In the genomic region with DNA sequence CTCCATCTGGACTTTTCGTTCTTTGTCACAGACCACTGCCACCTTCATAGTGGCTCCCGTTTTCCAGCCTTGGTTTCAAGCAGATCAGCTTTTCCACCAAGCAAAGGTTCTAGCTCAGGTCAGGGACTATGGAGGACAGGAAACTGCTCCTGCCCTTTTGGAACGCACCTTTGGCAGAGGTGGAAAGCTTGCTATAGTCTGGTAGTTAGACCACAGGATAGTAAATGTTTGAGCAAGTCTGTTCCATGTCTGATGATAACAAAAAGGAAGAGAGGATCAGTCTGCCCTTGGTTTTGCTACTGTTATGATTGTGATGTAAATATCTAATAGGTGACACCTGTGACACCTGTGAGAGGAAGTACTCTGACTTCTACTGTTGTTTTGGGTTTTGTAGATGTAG, we compare ENCODE assay signal across 29 mouse cellular contexts. TPM values are rescaled to one million over a fixed set of nuclear protein-coding genes. Genes with fewer than 3 reads are reported as not detected.
"Had no signal": no experiment of that assay in that cellular context is flagged by ENCODE, and none has a peak within 500 bp of the region (broad histone marks: within the 10 kb centered on the region; RNA-seq: fewer than 3 reads in every experiment).

No protein-coding gene starts in this region.

- H3K36me3 ChIP-seq: heart, embryonic 10.5 days; heart, embryonic 12.5 days; hindbrain, embryonic 13.5 days; hindbrain, embryonic 15.5 days; intestine, embryonic 15.5 days; limb, embryonic 10.5 days; limb, embryonic 12.5 days; liver, embryonic 13.5 days had no signal

- H3K9ac ChIP-seq: heart, embryonic 12.5 days; hindbrain, embryonic 13.5 days; hindbrain, embryonic 15.5 days; intestine, embryonic 15.5 days; limb, embryonic 12.5 days; liver, embryonic 13.5 days had no signal

- H3K4me2 ChIP-seq: heart, embryonic 12.5 days; hindbrain, embryonic 13.5 days; hindbrain, embryonic 15.5 days; intestine, embryonic 15.5 days; limb, embryonic 12.5 days; liver, embryonic 11.5 days; liver, embryonic 13.5 days had no signal

- H3K27ac ChIP-seq: heart, embryonic 10.5 days; hindbrain, embryonic 13.5 days; hindbrain, embryonic 15.5 days; hindbrain, postnatal 0 days; intestine, embryonic 15.5 days; layer of hippocampus, adult 2 months; left cerebral cortex, adult 2 months; limb, embryonic 10.5 days; limb, embryonic 12.5 days; liver, embryonic 13.5 days had no signal

- DNase-seq: gastrocnemius, postnatal 14 days; gastrocnemius, postnatal 36 days; heart, adult 18-20 months; heart, postnatal 14 days; heart, postnatal 36 days; kidney, adult 18-20 months; kidney, adult 8-10 months; kidney, postnatal 10 days; kidney, postnatal 25 days; kidney, postnatal 4 days; liver; liver, embryonic 13.5 days had no signal

- H3K27me3 ChIP-seq: heart, embryonic 12.5 days; hindbrain, embryonic 13.5 days; hindbrain, embryonic 15.5 days; intestine, embryonic 15.5 days; limb, embryonic 12.5 days; liver, embryonic 13.5 days had no signal

- H3K4me1 ChIP-seq: hindbrain, embryonic 13.5 days; hindbrain, embryonic 15.5 days; intestine, embryonic 15.5 days had no signal

- H3K4me3 ChIP-seq: heart, embryonic 10.5 days; heart, embryonic 12.5 days; hindbrain, embryonic 13.5 days; hindbrain, embryonic 15.5 days; intestine, embryonic 15.5 days; layer of hippocampus, adult 2 months; left cerebral cortex, adult 2 months; limb, embryonic 10.5 days; limb, embryonic 12.5 days; liver, embryonic 13.5 days had no signal

- H3K9me3 ChIP-seq: heart, embryonic 10.5 days; heart, embryonic 12.5 days; hindbrain, embryonic 13.5 days; hindbrain, embryonic 15.5 days; intestine, embryonic 15.5 days; limb, embryonic 10.5 days; limb, embryonic 12.5 days; liver, embryonic 13.5 days had no signal

RNA-seq across cellular contexts. Expression of a gene that starts 31.3 kb away (rescaled TPM):
- total RNA-seq: gastrocnemius, adult 18-20 months; gastrocnemius, postnatal 36 days; heart, postnatal 36 days; hematopoietic stem cell, adult 5-6 weeks; hindbrain, postnatal 0 days had no signal
- polyA plus RNA-seq: heart, embryonic 10.5 days; hindbrain, embryonic 11.5 days; inflammation-experienced regulatory T-cells, adult 6 months; intestine, postnatal 0 days; kidney, embryonic 16.5 days; limb, embryonic 12.5 days; liver, embryonic 11.5 days; liver, embryonic 13.5 days had no signal
